Mouse (Mus musculus) forebrain, embryonic 13.5 days (tissue): ENCODE measurements around the gene Agrp. TPM values are rescaled to one million over a fixed set of nuclear protein-coding genes. Genes with fewer than 3 reads are reported as not detected.
A peak's percentile ranks its signal among the peaks of the same experiment; 100 is the strongest.

Experiments used
- ATAC-seq: fragments of 200-750 bp; cut with Nextera tagmentation; 2 replicates; pipeline ENCODE4 v1.8.0; 2017
- H3K27ac ChIP-seq: fragments of 300-500 bp; sonication (generic); 2 replicates; pipeline ENCODE4 v1.5.1; 2015; ENCODE audit warnings: inconsistent platforms, mild to moderate bottlenecking, moderate library complexity
- H3K27me3 ChIP-seq: fragments of 300-500 bp; sonication (generic); 2 replicates; pipeline ENCODE4 v1.6.1; 2015; ENCODE audit warnings: mild to moderate bottlenecking, inconsistent platforms
- H3K36me3 ChIP-seq: fragments of 300-500 bp; sonication (generic); 2 replicates; pipeline ENCODE4 v1.6.1; 2015; ENCODE audit warnings: mild to moderate bottlenecking, inconsistent platforms; ENCODE audit not compliant: poor library complexity, severe bottlenecking
- H3K4me1 ChIP-seq: fragments of 300-500 bp; sonication (generic); 2 replicates; pipeline ENCODE4 v1.6.1; 2015; ENCODE audit warnings: inconsistent platforms
- H3K4me2 ChIP-seq: fragments of 300-500 bp; sonication (generic); 2 replicates; pipeline ENCODE4 v1.6.1; 2015; ENCODE audit warnings: inconsistent platforms, mild to moderate bottlenecking, moderate library complexity
- H3K4me3 ChIP-seq: fragments of 300-500 bp; sonication (generic); 2 replicates; pipeline ENCODE4 v1.5.1; 2015; ENCODE audit warnings: mild to moderate bottlenecking, inconsistent platforms
- H3K9ac ChIP-seq: fragments of 300-500 bp; sonication (generic); 2 replicates; pipeline ENCODE4 v1.6.1; 2015; ENCODE audit warnings: mild to moderate bottlenecking, inconsistent platforms
- H3K9me3 ChIP-seq: fragments of 300-500 bp; sonication (generic); replicated peaks from 2 replicates; pipeline ENCODE4 v1.6.1; 2016; ENCODE audit warnings: inconsistent platforms
- WGBS: fragments of 180-500 bp; shearing (Covaris S2); methylation state at CpG from one replicate; pipeline ENCODE4 v1.1.7; 2015; 5-methylcytosine and 5-hydroxymethylcytosine counted together
- polyA plus RNA-seq: library from polyadenylated mRNA; unstranded; fragments of >200 nt; fragmentation: Nextera tagmentation; extraction: Ambion mirVana; gene quantifications from 2 replicates; pipeline ENCODE4 v1.2.1, GENCODE M21; 2015

Agrp gene
- polyA plus RNA-seq, 1 experiment from 2014 or later: 0.62 TPM

- peaks cover 29% of the 10 kb centered on the region for H3K36me3 ChIP-seq
- H3K4me2 ChIP-seq: no peak overlapping the region
- no peak overlapping the region for H3K4me3 ChIP-seq
- ATAC-seq: no peak
- no peak overlapping the region for H3K27ac ChIP-seq
- H3K9me3 ChIP-seq: no peaks in the 10 kb centered on the region
- H3K27me3 ChIP-seq: no peaks in the 10 kb centered on the region
- 90% methylated on average over 3 of the region's 3 CpGs for WGBS
- H3K9ac ChIP-seq: no peak overlapping the region
- H3K4me1 ChIP-seq: no peaks in the 10 kb centered on the region
These were observed 95.0 kb downstream of the Agrp start for GRCm38 (mm10) chr8:105542032-105542656.

GRCm38 (mm10) chr8:105538940-105539339 is 98.3 kb downstream of the Agrp start:
- no peak overlapping the region for H3K4me2 ChIP-seq
- no peaks in the 10 kb centered on the region for H3K27me3 ChIP-seq
- H3K9me3 ChIP-seq: no peaks in the 10 kb centered on the region
- H3K36me3 ChIP-seq: peaks cover 42% of the 10 kb centered on the region
- ATAC-seq: no peak
- no peak overlapping the region for H3K27ac ChIP-seq
- WGBS: 88% methylated on average over 4 of the region's 4 CpGs
- H3K4me3 ChIP-seq: no peak overlapping the region
- no peak overlapping the region for H3K9ac ChIP-seq
- H3K4me1 ChIP-seq: no peaks in the 10 kb centered on the region

- 89% methylated on average over 6 of the region's 6 CpGs for WGBS
- Histone ChIP-seq H3K9ac (no peak overlapping the region), H3K36me3 (peaks cover 42% of the 10 kb centered on the region)
These were observed 100.0 kb downstream of the Agrp start for GRCm38 (mm10) chr8:105537011-105537677.

GRCm38 (mm10) chr8:105536546-105536945 is 100.6 kb downstream of the Agrp start:
- Histone ChIP-seq H3K4me1 (0 out of 2 replicates have a peak, but pooled peaks cover 5% of the 10 kb centered on the region), H3K4me2 (no peak overlapping the region), H3K4me3 (no peak overlapping the region), H3K27me3 (no peaks in the 10 kb centered on the region), H3K36me3 (peaks cover 37% of the 10 kb centered on the region), H3K9ac (no peak overlapping the region), H3K27ac (no peak overlapping the region), H3K9me3 (no peaks in the 10 kb centered on the region)
- 92% methylated on average over 3 of the region's 3 CpGs for whole genome bisulfite sequencing
- ATAC-seq: no peak

More at GRCm38 (mm10) chr8:105537011-105537677, 100.0 kb downstream of the Agrp start:
- Histone ChIP-seq H3K4me1 (0 out of 2 replicates have a peak, but pooled peaks cover 5% of the 10 kb centered on the region), H3K27me3 (no peaks in the 10 kb centered on the region), H3K4me3 (no peak overlapping the region), H3K4me2 (no peak overlapping the region), H3K27ac (no peak overlapping the region), H3K9me3 (no peaks in the 10 kb centered on the region)
- ATAC-seq: no peak

DNA sequence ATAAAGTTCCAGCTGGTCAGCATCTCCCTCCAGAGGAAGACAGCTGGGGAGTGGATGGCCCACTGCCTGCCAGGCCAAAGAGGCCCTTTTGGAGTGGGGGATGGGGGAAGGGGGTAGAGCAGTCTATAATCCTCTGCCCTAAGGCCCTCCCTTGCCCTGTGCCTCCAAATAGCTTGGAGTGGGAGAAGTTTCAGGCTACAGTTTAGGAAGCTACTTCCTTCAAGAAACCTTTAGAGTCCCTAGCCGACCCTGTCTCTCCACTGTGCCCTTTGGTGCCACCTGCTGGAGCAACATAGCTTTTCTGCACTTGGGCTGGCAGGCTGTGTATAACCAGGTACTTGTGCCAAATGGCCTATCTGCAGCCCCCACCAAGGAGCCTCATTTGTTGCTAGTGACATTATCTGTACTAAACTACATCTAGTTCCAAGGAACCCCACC is 103.3 kb downstream of the Agrp start:
- WGBS: 0% methylated on average over 1 of the region's 1 CpGs
- Histone ChIP-seq H3K36me3 (peaks cover 56% of the 10 kb centered on the region), H3K4me1 (peaks cover 8% of the 10 kb centered on the region; the same call in 1 of the 2 replicates), H3K9ac (no peak overlapping the region), H3K4me2 (no peak overlapping the region), H3K27me3 (no peaks in the 10 kb centered on the region), H3K27ac (no peak overlapping the region), H3K4me3 (no peak overlapping the region), H3K9me3 (no peaks in the 10 kb centered on the region)
- ATAC-seq: peak; percentile 57; the same call in 1 of the 2 replicates

GRCm38 (mm10) chr8:105533439-105533838 is 103.8 kb downstream of the Agrp start:
- Histone ChIP-seq H3K4me3 (no peak overlapping the region), H3K4me2 (no peak overlapping the region), H3K9me3 (no peaks in the 10 kb centered on the region), H3K27ac (no peak overlapping the region), H3K27me3 (no peaks in the 10 kb centered on the region), H3K36me3 (peaks cover 56% of the 10 kb centered on the region), H3K4me1 (peaks cover 8% of the 10 kb centered on the region; the same call in 1 of the 2 replicates), H3K9ac (no peak overlapping the region)
- ATAC-seq: no peak
- 46% methylated on average over 2 of the region's 2 CpGs for WGBS

- Histone ChIP-seq H3K27me3 (no peaks in the 10 kb centered on the region), H3K9me3 (no peaks in the 10 kb centered on the region), H3K4me1 (peaks cover 8% of the 10 kb centered on the region; the same call in 1 of the 2 replicates), H3K4me2 (no peak overlapping the region), H3K27ac (no peak overlapping the region), H3K9ac (no peak overlapping the region), H3K36me3 (peaks cover 46% of the 10 kb centered on the region), H3K4me3 (no peak overlapping the region)
- ATAC-seq: no peak
- WGBS: 56% methylated on average over 2 of the region's 2 CpGs
These were observed 105.4 kb downstream of the Agrp start for GRCm38 (mm10) chr8:105531774-105532173.

- H3K9me3 ChIP-seq: no peaks in the 10 kb centered on the region
- 85% methylated on average over 3 of the region's 3 CpGs for WGBS
- H3K4me3 ChIP-seq: no peak overlapping the region
- H3K9ac ChIP-seq: no peak overlapping the region
- no peaks in the 10 kb centered on the region for H3K27me3 ChIP-seq
- no peak overlapping the region for H3K4me2 ChIP-seq
- H3K36me3 ChIP-seq: peaks cover 53% of the 10 kb centered on the region
- no peak overlapping the region for H3K27ac ChIP-seq
- no peak for ATAC-seq
- H3K4me1 ChIP-seq: peaks cover 8% of the 10 kb centered on the region; the same call in 1 of the 2 replicates
These were observed 107.9 kb downstream of the Agrp start for GRCm38 (mm10) chr8:105529271-105529670.

GRCm38 (mm10) chr8:105528206-105528605 is 109.0 kb downstream of the Agrp start:
- H3K27ac ChIP-seq: no peak overlapping the region
- H3K9ac ChIP-seq: no peak overlapping the region
- ATAC-seq: no peak
- WGBS: 100% methylated on average over 1 of the region's 1 CpGs
- H3K9me3 ChIP-seq: no peaks in the 10 kb centered on the region
- no peak overlapping the region for H3K4me3 ChIP-seq
- H3K36me3 ChIP-seq: peaks cover 63% of the 10 kb centered on the region
- H3K4me2 ChIP-seq: no peak overlapping the region
- H3K27me3 ChIP-seq: no peaks in the 10 kb centered on the region
- H3K4me1 ChIP-seq: peaks cover 3% of the 10 kb centered on the region; the same call in 1 of the 2 replicates

DNA sequence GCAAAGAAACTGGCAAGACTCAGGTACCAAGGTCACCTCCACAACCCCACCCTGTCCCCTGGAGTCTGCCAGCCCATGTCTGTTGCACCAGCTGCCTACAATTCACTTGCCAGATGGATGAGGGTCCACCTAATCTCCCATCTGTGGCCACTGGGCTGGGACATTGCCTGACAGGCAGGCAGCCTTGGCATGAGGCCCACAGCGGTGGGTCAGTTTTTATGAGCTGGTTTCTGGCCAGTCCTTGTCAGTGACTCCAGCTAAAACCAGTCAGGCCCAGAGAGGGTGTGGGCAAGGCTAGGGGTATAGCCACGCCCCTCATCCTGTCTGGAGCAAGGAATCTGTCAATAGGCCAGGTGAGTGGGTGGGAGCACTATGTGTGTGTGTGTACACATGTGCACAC is 110.1 kb downstream of the Agrp start:
- 90% methylated on average over 2 of the region's 2 CpGs for WGBS
- H3K36me3 ChIP-seq: peaks cover 74% of the 10 kb centered on the region

GRCm38 (mm10) chr8:105522890-105523289 is 114.3 kb downstream of the Agrp start:
- no peak for ATAC-seq
- H3K9me3 ChIP-seq: no peaks in the 10 kb centered on the region
- H3K27ac ChIP-seq: no peak overlapping the region
- H3K4me3 ChIP-seq: no peak overlapping the region
- peaks cover 46% of the 10 kb centered on the region for H3K36me3 ChIP-seq
- 92% methylated on average over 9 of the region's 9 CpGs for WGBS
- peaks cover 35% of the 10 kb centered on the region for H3K4me1 ChIP-seq
- peaks cover 13% of the 10 kb centered on the region for H3K27me3 ChIP-seq
- H3K9ac ChIP-seq: no peak overlapping the region
- no peak overlapping the region for H3K4me2 ChIP-seq

More for the DNA sequence above, 110.1 kb downstream of the Agrp start:
- H3K4me1 ChIP-seq: peaks cover 3% of the 10 kb centered on the region; the same call in 1 of the 2 replicates
- H3K27me3 ChIP-seq: no peaks in the 10 kb centered on the region
- no peak overlapping the region for H3K27ac ChIP-seq
- no peak overlapping the region for H3K4me2 ChIP-seq
- no peaks in the 10 kb centered on the region for H3K9me3 ChIP-seq
- H3K4me3 ChIP-seq: no peak overlapping the region
- no peak for ATAC-seq
- H3K9ac ChIP-seq: no peak overlapping the region

DNA sequence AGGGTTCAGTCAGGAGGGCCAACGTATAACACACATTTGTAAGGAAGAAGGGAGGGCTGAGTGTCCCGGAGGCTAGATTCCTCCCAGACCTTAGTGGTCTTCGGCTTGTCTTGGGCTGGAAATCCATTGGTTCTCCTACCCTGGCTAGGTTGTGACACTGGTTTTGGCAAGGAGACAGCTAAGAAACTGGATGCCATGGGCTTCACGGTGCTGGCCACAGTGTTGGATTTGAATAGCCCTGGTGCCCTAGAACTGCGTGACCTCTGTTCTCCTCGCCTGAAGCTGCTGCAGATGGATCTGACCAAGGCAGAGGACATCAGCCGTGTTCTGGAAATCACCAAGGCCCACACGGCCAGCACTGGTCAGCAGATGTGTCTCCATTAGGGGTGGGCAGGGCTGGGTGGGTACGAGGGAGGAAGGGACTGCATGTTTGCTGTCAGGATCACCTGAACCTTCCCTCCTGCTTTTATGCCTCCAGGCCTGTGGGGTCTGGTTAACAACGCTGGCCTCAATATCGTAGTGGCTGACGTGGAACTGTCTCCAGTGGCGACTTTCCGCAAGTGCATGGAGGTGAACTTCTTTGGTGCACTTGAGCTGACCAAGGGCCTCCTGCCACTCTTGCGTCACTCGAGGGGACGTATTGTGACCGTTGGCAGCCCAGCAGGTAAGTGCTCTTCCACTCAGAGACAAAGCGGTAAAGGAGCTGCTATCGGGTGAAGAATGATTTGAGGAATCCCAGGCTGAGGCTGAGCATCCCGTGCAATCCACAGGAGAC is 115.0 kb downstream of the Agrp start:
- no peak overlapping the region for H3K9ac ChIP-seq
- WGBS: 87% methylated on average over 21 of the region's 21 CpGs
- no peak for ATAC-seq
- no peak overlapping the region for H3K4me2 ChIP-seq
- no peaks in the 10 kb centered on the region for H3K9me3 ChIP-seq
- no peak overlapping the region for H3K27ac ChIP-seq
- peaks cover 35% of the 10 kb centered on the region for H3K4me1 ChIP-seq
- peaks cover 45% of the 10 kb centered on the region for H3K36me3 ChIP-seq
- H3K27me3 ChIP-seq: peaks cover 20% of the 10 kb centered on the region
- H3K4me3 ChIP-seq: no peak overlapping the region
